Mouse (Mus musculus) hindbrain, embryonic 15.5 days (tissue): ENCODE results near the gene Xylt1. TPM values are rescaled to one million over a fixed set of nuclear protein-coding genes. Genes with fewer than 3 reads are reported as not detected.

Experiments
- ATAC-seq: fragments of 200-750 bp; cut with Nextera tagmentation; 2 replicates; pipeline ENCODE4 v1.8.0; 2017; ENCODE audit warnings: low read depth, moderate number of reproducible peaks, moderate TSS enrichment; ENCODE audit not compliant: low FRiP score
- H3K27ac ChIP-seq: fragments of 300-500 bp; sonication (generic); replicated peaks from 2 replicates; pipeline ENCODE4 v1.5.1; 2015; ENCODE audit warnings: mild to moderate bottlenecking, inconsistent platforms
- H3K27me3 ChIP-seq: fragments of 300-500 bp; sonication (generic); 2 replicates; pipeline ENCODE4 v1.6.1; 2015; ENCODE audit warnings: control low read depth, inconsistent platforms
- H3K36me3 ChIP-seq: fragments of 300-500 bp; sonication (generic); 2 replicates; pipeline ENCODE4 v1.6.1; 2015; ENCODE audit warnings: control low read depth, inconsistent platforms
- H3K4me1 ChIP-seq: fragments of 300-500 bp; sonication (generic); replicated peaks from 2 replicates; pipeline ENCODE4 v1.6.1; 2015; ENCODE audit warnings: control low read depth, inconsistent platforms
- H3K4me2 ChIP-seq: fragments of 300-500 bp; sonication (generic); 2 replicates; pipeline ENCODE4 v1.6.1; 2015; ENCODE audit warnings: moderate library complexity, mild to moderate bottlenecking, inconsistent platforms
- H3K4me3 ChIP-seq: fragments of 300-500 bp; sonication (generic); 2 replicates; pipeline ENCODE4 v1.5.1; 2015; ENCODE audit warnings: mild to moderate bottlenecking, inconsistent platforms
- H3K9ac ChIP-seq: fragments of 300-500 bp; sonication (generic); 2 replicates; pipeline ENCODE4 v1.6.1; 2015; ENCODE audit warnings: inconsistent platforms
- H3K9me3 ChIP-seq: fragments of 300-500 bp; sonication (generic); 2 replicates; pipeline ENCODE4 v1.6.1; 2016; ENCODE audit warnings: control low read depth, inconsistent platforms
- WGBS: fragments of 180-500 bp; shearing (Covaris S2); methylation state at CpG from one replicate; pipeline ENCODE4 v1.1.7; 2015; 5-methylcytosine and 5-hydroxymethylcytosine counted together
- polyA plus RNA-seq: library from polyadenylated mRNA; unstranded; fragments of >200 nt; fragmentation: Nextera tagmentation; extraction: Ambion mirVana; gene quantifications from 2 replicates; pipeline ENCODE4 v1.2.1, GENCODE M21; 2015

The Xylt1 gene
- polyA plus RNA-seq, 1 experiment from 2014 or later, result 4.0 TPM

DNA sequence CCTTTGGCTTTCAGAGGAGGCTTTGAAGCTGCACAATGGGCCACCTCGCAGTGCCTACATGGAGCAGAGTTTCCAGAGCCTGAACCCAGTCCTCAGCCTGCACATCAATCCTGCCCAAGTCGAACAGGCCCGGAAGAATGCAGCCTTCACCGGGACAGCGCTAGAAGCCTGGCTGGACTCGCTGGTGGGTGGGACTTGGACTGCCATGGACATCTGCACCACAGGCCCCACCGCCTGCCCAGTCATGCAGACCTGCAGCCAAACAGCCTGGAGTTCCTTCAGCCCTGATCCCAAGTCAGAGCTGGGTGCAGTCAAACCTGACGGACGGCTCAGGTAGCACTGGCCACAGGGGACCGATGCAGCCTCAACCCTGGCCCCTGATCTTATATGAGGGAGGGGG is 286.5 kb downstream of the Xylt1 start:
- H3K27me3 ChIP-seq, result no peaks in the 10 kb centered on the region
- peaks cover 4% of the 10 kb centered on the region for H3K36me3 ChIP-seq
- no peak for ATAC-seq
- no peaks in the 10 kb centered on the region for H3K9me3 ChIP-seq
- H3K27ac ChIP-seq, result no peak overlapping the region
- no peaks in the 10 kb centered on the region for H3K4me1 ChIP-seq
- 87% methylated on average over 10 of the region's 10 CpGs for WGBS
- H3K4me3 ChIP-seq, result no peak overlapping the region
- no peak overlapping the region for H3K4me2 ChIP-seq
- no peak overlapping the region for H3K9ac ChIP-seq

DNA sequence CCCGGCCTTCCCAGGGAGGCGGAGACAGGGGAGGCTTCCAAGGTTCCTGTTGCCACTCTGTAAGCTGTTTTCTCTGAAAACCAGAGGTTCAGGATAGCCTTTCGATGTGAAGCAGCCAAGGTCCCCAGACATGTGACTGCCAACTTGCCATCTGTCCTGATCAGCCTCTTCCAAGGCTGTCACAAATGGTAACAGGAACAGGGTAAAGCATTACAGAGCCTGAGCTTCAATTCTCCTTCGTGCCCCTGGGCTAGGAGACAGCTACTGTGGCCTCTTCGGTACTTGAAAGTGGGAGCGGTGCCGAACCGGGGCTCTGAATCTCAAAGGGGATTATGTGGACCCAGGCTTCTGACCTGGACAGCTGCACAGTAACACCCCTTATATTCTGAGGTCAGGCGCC is 287.4 kb downstream of the Xylt1 start:
- 88% methylated on average over 9 of the region's 9 CpGs for WGBS
- peaks cover 4% of the 10 kb centered on the region for H3K36me3 ChIP-seq
- ATAC-seq, result no peak
- H3K4me3 ChIP-seq, result no peak overlapping the region
- no peaks in the 10 kb centered on the region for H3K27me3 ChIP-seq
- H3K9ac ChIP-seq, result no peak overlapping the region
- no peaks in the 10 kb centered on the region for H3K4me1 ChIP-seq
- H3K9me3 ChIP-seq, result no peaks in the 10 kb centered on the region
- H3K27ac ChIP-seq, result no peak overlapping the region
- H3K4me2 ChIP-seq, result no peak overlapping the region

DNA sequence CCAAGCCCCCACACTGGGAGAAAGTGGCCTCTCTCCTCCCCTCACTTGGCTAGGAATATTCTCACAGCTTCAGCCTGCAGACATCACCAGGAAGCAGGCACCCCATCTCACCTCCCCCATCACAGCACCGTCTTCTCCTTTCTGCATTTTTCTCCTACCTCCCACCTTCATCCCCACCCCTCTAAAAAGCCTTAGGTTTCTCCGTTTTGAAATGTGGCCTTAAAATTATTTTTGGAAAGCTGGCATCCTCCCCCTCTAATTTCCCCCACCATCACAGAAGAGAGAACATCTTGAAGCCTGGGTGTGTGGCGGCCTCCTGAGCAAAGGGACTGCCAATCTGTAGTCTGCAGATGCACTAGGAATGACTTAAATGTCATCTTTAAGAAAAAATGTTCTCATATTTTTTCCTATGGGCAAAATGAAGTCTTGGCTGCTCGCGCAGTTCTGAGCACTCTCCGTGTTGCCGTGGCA is 291.4 kb downstream of the Xylt1 start:
- 86% methylated on average over 7 of the region's 7 CpGs for WGBS
- H3K4me2 ChIP-seq, result no peak overlapping the region
- H3K9ac ChIP-seq, result no peak overlapping the region
- H3K4me1 ChIP-seq, result no peaks in the 10 kb centered on the region
- H3K36me3 ChIP-seq, result peaks cover 3% of the 10 kb centered on the region
- ATAC-seq, result no peak
- H3K4me3 ChIP-seq, result no peak overlapping the region
- no peaks in the 10 kb centered on the region for H3K9me3 ChIP-seq
- no peaks in the 10 kb centered on the region for H3K27me3 ChIP-seq
- no peak overlapping the region for H3K27ac ChIP-seq

DNA sequence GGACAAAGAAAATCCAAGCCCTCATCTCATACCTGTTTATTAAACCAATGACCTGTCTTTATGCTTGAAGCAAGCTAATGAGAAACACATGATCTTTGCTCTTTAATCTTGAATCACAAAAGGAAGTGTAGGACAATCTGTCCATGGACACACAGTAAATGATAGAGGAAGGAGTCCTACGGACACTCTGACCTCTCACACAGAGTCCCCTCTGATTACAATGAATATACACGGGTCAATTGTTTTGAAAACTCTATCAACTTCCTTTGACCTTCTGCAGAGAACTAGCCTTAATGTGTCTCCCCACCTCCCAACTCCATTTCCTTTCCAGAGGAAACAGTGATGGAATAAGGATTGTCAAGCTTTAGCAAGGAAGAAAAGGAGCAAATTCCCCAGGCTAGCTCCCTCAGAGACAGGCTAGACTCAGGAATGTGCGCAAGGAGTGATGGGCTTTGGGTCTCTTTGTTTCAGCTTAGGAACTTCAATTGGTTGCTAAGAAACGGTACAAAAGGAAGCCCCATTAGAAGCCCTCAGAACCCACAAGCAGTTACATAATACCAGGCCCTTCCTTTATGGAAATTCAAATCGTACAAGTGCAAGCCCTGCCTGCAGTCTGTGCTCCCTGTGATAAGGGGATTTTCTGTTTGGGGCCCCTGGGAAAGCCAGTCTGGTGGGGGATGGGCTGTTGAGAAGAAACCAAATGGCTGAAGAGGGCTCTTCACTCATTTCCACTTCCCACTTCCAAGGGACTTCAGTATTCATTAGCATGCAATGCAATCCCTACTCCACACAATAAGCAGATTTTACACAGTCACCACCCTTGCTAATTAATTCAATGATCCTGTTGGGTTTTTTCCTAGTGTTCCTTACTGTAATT is 305.6 kb downstream of the Xylt1 start:
- peak; percentile 88 for ATAC-seq
- Histone ChIP-seq H3K4me3 (no peak overlapping the region), H3K36me3 (no peaks in the 10 kb centered on the region), H3K4me1 (peaks cover 11% of the 10 kb centered on the region; the same call in 1 of the 2 replicates), H3K4me2 (no peak overlapping the region), H3K9ac (no peak overlapping the region), H3K9me3 (no peaks in the 10 kb centered on the region), H3K27me3 (no peaks in the 10 kb centered on the region), H3K27ac (peak overlapping the region; percentile 49; the same call in 1 of the 2 replicates)
- WGBS, result 5% methylated on average over 5 of the region's 5 CpGs

DNA sequence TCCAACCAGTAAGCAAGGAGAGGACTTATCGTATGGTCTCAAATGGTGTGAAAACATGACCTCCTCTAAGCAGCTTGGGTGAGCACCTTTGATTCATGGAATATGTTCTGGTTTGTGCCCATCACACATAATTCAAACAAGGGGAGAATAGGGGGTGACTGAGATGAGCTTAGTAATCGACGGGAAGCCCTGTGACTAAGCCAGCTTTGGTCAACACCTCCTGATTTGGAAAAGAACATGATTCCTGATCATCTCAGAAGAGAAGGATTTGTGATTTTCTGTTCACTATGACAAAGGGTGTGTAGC is 306.2 kb downstream of the Xylt1 start:
- Histone ChIP-seq H3K9me3 (no peaks in the 10 kb centered on the region), H3K4me2 (no peak overlapping the region), H3K27me3 (no peaks in the 10 kb centered on the region), H3K36me3 (no peaks in the 10 kb centered on the region), H3K4me1 (peaks cover 11% of the 10 kb centered on the region; the same call in 1 of the 2 replicates), H3K9ac (no peak overlapping the region), H3K27ac (no peak overlapping the region), H3K4me3 (no peak overlapping the region)
- ATAC-seq, result no peak
- 36% methylated on average over 3 of the region's 3 CpGs for WGBS

DNA sequence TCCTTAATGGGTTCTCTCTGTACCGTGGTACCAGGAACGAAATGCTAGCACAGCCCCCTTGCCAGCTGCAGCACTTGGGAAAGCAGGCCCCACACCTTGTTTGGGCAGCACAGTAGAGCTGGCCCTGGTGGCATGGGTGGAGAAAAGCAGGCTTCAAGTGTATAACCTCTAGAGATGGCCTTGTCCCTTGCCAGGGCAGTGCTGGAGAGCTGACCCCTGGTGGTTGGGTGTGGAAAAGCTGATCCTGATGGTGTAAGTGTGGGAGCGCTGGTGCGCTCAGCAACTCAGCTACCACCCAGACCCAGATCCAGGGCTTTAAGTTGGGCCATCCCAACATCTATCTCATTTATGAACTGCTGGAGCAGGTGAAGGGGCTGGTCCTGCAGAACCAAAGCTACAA is 314.8 kb downstream of the Xylt1 start:
- Histone ChIP-seq H3K9me3 (no peaks in the 10 kb centered on the region), H3K4me3 (no peak overlapping the region), H3K27ac (no peak overlapping the region), H3K27me3 (no peaks in the 10 kb centered on the region), H3K4me1 (peaks cover 16% of the 10 kb centered on the region), H3K36me3 (no peaks in the 10 kb centered on the region), H3K4me2 (no peak overlapping the region), H3K9ac (no peak overlapping the region)
- WGBS, result 86% methylated on average over 4 of the region's 4 CpGs
- no peak for ATAC-seq

DNA sequence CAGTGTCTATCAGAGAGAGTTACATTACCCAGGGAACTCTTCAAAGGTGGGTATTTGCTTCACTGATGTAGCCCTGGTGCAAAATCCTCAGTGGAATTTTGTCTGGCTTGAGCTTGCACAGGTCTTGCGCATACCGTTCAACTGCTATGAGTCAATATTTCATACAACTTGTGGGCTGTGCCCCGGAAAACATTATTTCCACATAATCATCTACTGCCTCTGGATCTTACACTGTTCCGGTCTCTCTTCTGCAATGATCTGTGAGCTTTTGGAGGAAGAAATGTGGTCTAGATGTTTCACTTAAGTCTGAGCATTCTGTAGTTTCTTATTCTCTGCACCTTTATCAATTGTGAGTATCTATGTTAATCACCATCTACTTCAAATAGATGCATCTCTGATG is 316.9 kb downstream of the Xylt1 start:
- H3K27me3 ChIP-seq, result no peaks in the 10 kb centered on the region
- no peaks in the 10 kb centered on the region for H3K9me3 ChIP-seq
- H3K9ac ChIP-seq, result no peak overlapping the region
- H3K4me2 ChIP-seq, result no peak overlapping the region
- H3K4me1 ChIP-seq, result peaks cover 16% of the 10 kb centered on the region
- no peak for ATAC-seq
- 96% methylated on average over 4 of the region's 4 CpGs for WGBS
- H3K27ac ChIP-seq, result no peak overlapping the region
- H3K36me3 ChIP-seq, result no peaks in the 10 kb centered on the region
- no peak overlapping the region for H3K4me3 ChIP-seq

DNA sequence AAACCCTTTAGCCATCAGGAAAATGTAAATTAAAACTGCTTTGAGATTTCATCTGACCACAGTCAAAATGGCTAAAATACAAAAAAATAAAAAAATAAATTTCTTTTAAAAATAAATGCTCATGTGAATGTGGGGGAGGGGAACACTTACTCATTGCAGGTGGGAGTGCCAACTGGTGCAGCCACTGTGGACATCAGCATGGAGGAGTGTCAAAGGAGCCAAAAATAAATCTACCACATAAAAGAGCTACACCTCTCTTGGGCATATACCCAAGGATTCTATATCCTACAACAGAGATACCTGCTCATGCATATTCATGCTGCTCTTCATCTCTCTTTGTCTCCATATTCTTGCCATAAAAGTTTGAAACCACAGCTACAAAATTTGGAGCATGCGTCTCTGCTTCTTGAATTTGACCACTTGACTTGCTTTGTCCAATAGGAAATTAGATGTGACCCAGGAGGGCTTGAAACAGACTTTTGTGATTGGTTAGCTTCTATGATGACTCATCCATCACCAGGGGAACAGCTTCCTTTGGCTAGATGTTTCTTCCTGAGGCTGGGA is 317.9 kb downstream of the Xylt1 start:
- no peak overlapping the region for H3K4me3 ChIP-seq
- WGBS, result 93% methylated on average over 1 of the region's 1 CpGs
- H3K9ac ChIP-seq, result no peak overlapping the region
- H3K9me3 ChIP-seq, result no peaks in the 10 kb centered on the region
- H3K36me3 ChIP-seq, result no peaks in the 10 kb centered on the region
- H3K4me1 ChIP-seq, result peaks cover 16% of the 10 kb centered on the region
- no peak for ATAC-seq
- no peak overlapping the region for H3K4me2 ChIP-seq
- H3K27ac ChIP-seq, result no peak overlapping the region
- no peaks in the 10 kb centered on the region for H3K27me3 ChIP-seq

DNA sequence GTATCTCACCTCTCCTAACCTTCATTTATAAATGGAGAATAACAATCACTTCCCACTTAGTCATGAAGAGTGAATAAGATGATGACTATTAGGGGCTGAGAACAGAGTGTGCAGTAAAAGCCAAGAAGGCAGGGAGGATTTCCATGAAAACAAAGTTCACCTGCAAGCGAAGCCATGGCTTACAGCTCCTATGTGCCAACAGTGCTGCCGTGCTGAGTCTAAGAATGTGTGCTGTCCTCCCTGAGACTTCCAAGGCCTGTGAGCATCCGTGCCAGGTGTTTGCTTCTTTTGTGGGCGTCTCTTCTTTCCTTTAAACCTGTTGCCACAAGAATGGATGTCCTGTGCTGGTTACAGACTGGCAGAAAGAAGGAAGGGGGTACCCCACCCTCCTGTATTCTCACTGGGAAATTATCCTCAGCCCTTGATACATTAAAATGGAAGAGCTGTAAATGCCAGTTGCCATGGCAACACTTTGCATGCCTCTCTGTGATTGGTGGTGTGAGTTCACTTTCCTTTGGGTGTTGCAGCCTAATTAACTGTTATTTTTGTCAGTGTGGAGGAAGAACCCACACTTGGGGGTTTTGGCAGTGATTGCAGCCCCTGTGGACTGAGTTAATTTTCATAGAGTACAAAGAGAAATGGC is 318.7 kb downstream of the Xylt1 start:
- WGBS, result 30% methylated on average over 4 of the region's 4 CpGs
- H3K27me3 ChIP-seq, result no peaks in the 10 kb centered on the region
- no peak overlapping the region for H3K9ac ChIP-seq
- H3K4me3 ChIP-seq, result no peak overlapping the region
- H3K36me3 ChIP-seq, result no peaks in the 10 kb centered on the region
- H3K27ac ChIP-seq, result peak overlapping the region; percentile 55; the same call in 1 of the 2 replicates
- peak; percentile 77 for ATAC-seq
- H3K4me1 ChIP-seq, result peaks cover 16% of the 10 kb centered on the region
- H3K9me3 ChIP-seq, result no peaks in the 10 kb centered on the region
- peak overlapping the region; percentile 21 for H3K4me2 ChIP-seq

DNA sequence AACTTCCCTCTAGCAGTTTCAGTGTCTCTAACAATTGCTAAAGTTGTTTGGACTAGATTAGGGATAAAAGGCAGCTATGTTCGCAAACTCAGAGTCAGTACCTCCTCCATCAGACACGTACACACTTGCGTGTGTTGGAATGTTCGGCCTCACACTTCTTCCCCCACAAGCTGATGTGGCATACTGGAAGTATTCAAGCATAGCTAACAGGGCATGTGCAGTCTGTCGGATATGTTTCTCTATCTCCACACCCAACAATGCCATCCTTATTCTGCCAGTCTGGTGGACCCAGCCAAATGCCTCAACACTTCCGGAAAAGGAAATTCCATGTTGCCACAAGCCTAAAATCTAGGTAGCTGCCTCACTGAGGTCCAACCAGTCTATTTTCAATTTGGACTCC is 319.3 kb downstream of the Xylt1 start:
- H3K36me3 ChIP-seq, result no peaks in the 10 kb centered on the region
- H3K27ac ChIP-seq, result peak overlapping the region; percentile 43; the same call in 1 of the 2 replicates
- H3K4me1 ChIP-seq, result peaks cover 16% of the 10 kb centered on the region
- WGBS, result 59% methylated on average over 6 of the region's 6 CpGs
- H3K9ac ChIP-seq, result no peak overlapping the region
- no peak overlapping the region for H3K4me3 ChIP-seq
- H3K27me3 ChIP-seq, result no peaks in the 10 kb centered on the region
- ATAC-seq, result no peak
- H3K4me2 ChIP-seq, result peak overlapping the region; percentile 21; the same call in 1 of the 2 replicates
- H3K9me3 ChIP-seq, result no peaks in the 10 kb centered on the region

DNA sequence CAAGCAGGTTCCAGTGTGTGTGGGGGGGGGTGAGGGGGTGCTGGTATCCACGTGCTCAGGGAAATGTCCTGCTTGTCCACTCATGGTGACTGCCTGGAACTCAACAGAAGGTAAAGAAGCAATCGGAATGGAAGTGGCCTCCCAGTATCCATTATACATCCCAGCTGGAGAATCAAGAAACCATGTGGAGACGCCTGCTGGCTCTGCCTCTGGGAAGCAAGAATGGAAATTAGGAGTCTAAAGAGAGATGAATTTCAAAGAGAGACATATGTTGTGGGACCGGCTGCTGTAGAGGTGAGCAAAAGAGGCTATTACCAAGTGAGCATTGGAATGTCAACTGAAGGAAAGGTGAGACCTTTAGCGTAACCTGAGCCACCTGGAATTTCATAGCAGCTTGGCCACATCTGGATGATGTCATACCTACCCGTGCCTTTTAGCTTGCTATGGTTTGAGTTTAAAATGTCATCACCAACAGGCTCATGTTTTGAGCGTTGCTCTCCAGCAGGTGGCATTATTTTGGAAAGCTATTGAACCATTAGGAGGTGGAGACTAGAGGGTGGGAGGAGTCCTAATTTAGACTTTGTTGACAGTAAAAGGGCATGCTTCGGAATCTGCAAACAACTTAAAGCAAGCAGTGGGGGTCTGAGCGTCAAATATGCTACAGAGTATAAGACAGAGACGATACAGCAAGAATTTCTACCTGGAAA is 329.3 kb downstream of the Xylt1 start:
- Histone ChIP-seq H3K36me3 (no peaks in the 10 kb centered on the region), H3K4me1 (no peaks in the 10 kb centered on the region), H3K9me3 (no peaks in the 10 kb centered on the region), H3K4me2 (no peak overlapping the region), H3K27me3 (no peaks in the 10 kb centered on the region), H3K9ac (no peak overlapping the region), H3K4me3 (no peak overlapping the region), H3K27ac (no peak overlapping the region)
- no peak for ATAC-seq
- 61% methylated on average over 10 of the region's 10 CpGs for WGBS
